Mouse (Mus musculus) ovary, adult 18-20 months (tissue): ENCODE results near the gene Helz.

ENCODE experiments used
- DNase-seq: peaks from one replicate; pipeline ENCODE4 v3.0.0; 2022; ENCODE audit warnings: low spot score, mixed read lengths

Helz gene

DNA sequence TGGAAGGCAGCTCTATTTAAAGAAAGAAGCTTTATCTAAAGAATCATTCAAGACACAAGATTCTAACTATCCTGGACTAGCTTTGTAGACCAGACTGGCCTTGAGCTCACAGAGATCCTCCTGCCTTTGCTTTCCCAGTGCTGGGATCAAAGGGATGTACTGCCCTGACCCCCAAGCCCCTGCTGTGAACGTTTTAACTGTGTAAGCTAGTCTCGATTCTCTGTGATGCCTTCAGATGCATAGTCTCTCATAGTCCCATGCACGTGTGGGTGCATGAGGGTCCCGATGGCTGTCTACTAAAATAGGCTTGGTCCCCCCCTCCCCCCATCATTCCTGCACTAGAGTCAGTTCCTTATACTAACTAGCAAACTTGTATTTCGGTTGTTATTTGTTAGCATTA lies 70.2 kb downstream of the Helz start:
- DNase-seq: no peak

DNA sequence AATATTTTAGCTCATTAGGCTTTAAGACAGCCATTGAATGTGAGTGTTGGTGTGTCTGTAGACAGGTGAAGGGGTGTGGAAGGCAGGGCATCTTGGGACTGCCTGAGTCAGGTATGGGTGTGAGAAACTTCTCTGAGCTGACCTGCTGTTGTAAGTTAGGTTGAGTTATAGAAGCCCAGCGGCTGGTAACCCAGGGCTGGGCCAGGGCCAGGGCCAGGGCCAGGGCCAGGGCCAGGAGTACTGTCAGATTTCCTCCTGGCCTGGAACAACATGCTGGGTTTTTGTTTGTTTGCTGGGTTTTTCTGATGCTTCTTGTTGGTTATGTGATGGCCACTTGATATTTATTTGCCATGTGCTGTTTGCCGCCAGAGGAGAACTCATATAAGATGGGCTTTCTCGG lies 76.9 kb downstream of the Helz start:
- DNase-seq: no peak

DNA sequence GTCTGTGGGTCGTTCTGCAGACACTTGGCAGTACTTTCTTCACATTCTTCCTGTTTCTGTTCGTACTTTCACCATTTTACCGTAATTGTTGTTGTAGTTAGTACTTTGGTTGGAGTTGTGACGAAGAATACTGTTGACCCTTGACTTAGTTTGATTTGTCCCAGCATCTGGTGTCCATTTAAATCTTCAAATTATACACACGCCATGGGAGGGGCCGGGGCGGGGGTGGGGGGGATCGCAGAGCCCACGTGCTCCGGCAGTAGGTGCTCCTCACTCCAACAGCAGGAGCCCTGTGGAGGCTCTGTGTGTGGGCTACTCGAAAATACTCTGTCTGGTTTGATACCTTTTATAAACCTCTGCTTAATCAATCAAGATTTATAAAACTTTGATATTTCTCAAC lies 78.0 kb downstream of the Helz start:
- DNase-seq: no peak

DNA sequence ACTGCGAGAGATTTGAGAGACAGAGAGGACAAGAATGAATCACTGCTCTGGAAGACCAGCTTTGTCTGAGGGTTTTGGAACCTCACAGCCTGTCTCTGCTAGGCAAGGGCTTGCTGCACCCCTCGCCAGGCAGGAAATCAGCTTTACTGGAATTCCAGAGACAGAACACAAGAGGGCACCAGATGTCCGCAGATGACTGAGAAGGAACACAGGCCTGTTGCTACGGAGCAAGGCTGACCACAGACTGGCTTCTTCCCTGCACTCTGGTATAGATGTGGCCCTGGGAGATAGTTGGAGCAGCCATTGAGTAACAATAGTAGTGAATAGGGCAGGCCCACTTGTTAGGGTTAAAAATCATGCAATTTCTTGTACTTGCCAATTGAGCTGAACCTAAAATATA lies 81.8 kb downstream of the Helz start:
- DNase-seq: peak; percentile 62

- DNase-seq: no peak
These were observed 82.2 kb downstream of the Helz start for GRCm38 (mm10) chr11:107629951-107630350.

- no peak for DNase-seq
These were observed 83.4 kb downstream of the Helz start for GRCm38 (mm10) chr11:107631124-107631523.

GRCm38 (mm10) chr11:107633563-107634146 lies 85.9 kb downstream of the Helz start:
- DNase-seq: no peak

- no peak for DNase-seq
These were observed 90.4 kb downstream of the Helz start for GRCm38 (mm10) chr11:107638137-107638536.

GRCm38 (mm10) chr11:107639657-107640056 lies 91.9 kb downstream of the Helz start:
- DNase-seq: no peak

DNA sequence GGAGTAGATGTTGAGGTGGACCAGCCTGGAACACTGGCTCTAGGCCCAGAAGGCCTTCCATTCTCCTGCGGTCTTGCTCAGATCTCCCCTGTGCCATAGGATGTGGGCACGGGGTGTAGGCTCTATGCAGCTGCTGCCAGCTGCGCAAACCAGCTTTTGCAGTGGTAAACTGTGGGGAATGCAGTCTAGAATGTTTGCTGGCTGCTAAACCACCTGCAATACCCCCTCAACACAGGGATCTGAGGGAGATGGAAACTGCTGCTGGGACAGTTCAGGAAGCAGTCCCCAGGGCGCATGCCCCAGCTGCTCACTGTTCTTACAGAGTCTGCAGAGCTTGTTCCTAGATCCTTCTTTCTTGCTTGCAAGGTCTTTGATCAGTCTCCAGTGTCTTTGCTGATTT lies 96.7 kb downstream of the Helz start:
- no peak for DNase-seq

- DNase-seq: no peak
These were observed 99.6 kb downstream of the Helz start for GRCm38 (mm10) chr11:107647330-107647729.

- DNase-seq: no peak
These were observed 100.9 kb downstream of the Helz start for GRCm38 (mm10) chr11:107648668-107649067.

DNA sequence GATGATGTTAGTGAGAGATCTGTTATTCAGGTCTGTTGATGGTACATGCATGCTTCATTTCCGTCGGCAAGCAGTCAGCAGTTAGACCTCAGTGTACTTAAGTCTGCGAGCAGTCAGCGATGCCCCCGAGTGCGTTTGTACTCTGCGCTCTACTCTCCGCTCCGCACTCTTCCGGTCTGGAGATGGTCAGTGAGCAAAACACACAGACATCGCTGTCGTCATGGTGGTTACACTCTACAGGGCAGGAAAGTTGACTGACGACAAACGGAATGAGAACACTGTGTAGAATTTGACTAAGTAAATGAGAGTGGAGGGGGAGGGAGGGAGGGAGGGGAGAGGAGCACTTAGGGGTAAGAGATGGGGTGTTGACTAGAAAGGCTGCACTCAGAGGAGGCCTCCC lies 101.7 kb downstream of the Helz start:
- DNase-seq: no peak

DNA sequence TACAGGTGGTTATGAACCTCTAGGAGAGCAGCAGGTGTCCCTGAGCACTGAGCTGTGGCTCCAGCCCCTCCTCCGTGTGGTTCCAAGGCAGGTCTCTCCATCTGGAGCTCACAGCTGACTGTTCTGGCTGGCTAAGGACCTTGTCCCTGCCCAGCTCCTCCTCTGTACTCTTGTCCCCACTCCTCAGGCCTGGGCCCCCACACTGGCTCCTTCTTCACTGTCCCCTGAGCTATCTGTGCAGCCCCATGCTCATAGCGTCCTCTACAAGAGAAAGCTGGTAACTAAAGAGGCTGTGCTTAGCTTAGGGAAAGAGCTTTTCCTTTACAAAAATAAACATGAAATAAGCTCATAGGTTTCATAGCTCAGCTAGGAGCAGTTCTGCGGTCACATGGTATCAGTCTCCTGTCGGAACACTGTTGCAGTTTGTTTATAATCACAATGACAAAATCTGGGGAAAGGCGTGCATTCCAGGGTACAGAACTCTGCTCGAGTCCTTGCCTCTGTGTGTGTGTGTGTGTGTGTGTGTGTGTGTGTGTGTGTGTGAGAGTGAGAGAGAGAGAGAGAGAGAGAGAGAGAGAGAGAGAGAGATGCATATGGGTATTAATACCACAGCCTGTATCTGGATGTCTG lies 102.8 kb downstream of the Helz start:
- no peak for DNase-seq

DNA sequence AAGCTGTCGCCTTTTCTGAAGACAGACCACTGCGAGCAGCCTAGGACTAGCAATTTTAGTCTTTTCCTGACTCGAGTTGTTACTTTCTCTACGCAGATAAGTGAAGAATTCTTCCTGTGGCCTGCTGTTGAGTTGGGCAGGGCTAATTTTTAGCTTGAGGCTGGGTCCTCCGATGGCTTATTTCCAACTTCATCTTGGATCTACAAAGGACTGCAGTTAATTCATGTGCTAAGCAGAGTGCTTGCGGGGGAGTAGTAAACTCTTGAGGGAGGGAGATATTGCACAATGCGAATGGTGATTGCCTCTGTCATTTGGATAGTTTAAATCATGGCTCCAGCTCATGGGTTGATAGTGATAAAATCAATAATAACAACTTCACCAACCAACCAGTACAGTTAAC lies 103.7 kb downstream of the Helz start:
- DNase-seq: no peak

DNA sequence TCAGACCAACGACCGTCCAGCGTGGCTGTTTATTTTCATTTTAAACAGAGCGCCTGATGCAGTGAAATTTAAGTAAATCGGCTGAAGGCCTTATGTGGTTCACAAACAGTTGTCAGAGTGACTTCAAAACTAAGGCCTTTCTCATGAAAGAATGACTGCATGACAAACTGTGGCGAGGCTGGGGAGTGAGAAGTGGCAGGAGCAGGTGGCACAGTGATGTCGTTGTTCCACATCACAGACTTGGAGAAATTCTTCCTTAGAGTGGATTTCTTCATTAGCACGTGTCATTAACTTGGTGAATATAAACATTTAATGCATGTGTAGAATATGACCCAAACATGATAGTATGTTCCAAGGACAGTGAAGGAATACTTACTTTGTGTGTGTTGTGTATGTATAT lies 104.4 kb downstream of the Helz start:
- DNase-seq: no peak

DNA sequence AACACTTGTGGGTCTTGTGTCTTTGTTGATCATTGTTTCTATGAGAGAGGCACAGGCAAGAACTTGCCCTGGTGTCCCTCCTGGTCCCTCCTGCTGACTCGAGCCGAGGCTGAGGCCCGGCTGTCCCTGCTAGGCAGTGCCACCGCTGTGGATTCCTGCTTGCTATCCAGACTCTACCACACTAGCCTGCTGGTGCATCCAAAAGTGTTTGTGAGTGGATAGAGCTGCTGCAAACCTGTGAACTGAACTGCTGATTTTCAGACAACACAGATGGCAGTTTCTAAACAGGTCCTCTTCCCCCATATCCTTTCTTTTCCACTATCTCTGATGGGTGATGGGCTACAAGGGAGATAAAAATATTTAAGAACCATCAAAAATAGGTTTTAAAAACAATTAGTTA lies 107.8 kb downstream of the Helz start:
- DNase-seq: no peak

GRCm38 (mm10) chr11:107657117-107657516 lies 109.4 kb downstream of the Helz start:
- no peak for DNase-seq

- no peak for DNase-seq
These were observed 112.7 kb downstream of the Helz start for GRCm38 (mm10) chr11:107660452-107660851.

DNA sequence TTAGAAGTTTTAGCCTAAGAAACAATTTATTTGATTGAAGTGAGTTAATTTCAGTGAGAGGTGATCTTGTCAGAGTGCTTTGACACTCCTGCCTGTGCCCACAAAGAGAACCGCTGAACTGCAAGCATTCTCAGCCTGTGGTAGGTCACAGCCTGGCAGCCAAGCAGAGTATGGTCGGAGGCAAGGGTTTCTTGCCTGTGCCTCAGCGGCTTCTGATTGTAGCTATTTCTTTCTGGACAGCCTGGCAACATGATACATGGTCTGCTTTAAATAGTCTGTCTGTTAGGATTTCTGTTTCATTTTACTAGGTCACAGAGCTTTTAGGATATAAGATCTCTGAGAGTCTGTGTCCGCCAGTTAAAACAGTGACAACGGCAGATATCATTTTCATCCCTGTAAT lies 114.9 kb downstream of the Helz start:
- DNase-seq: no peak

DNA sequence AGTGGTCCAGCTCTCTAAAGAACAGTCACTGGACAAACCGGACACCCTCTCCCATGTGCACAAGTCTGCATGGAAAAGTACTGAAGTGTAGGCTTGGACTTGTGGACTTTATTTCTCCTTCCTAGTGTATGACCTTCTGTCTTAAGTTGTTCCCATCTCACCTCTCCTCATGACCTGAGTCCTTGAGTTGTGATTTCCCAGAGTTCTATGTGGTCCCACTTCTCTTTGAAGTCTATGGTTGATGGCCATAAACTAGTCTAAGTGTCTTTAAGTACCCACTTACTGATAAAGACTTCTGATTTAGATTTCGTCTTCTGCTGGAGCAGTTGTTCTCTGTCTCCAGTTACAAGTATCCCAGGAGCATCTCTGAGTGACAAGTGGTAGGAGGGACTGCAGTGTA lies 119.8 kb downstream of the Helz start:
- no peak for DNase-seq

GRCm38 (mm10) chr11:107668223-107668622 lies 120.5 kb downstream of the Helz start:
- no peak for DNase-seq

DNA sequence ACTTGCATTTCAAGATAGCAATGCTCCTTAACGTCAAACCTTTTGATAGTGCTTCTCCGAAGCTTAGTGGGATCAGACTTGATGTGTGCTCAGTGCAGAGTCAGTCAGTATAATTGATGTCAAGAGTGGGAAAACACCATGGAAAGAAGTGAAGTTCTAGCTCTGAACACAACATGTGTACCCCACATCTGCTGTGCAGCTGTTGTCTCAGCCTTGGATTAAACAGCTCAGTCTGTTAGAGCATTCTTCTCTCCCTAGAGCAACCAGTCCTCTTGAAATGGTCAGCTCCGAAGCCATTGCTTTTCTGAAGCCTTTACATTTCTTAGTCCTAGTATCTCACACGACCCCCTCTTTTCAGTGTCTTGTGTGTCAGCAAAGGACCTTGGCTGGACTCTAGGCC lies 121.2 kb downstream of the Helz start:
- DNase-seq: no peak

DNA sequence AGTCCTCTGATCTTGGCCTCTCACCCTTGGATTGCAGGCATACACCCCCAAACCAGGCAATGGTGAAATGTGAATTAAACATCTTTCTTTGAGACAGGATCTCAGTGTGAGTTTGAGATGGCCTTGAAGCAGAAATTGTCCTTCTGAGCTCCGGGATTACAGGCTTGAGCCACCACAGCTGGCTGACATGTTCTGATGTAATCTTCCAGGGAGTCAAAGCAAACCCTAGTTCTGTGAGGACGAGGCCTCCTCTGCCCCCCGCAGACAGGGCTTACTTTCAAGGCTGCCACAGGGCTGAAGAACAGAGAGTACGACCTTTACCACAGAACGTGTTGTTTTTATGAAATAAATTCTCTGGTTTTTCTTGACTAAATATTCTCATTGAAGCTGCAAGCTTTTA lies 126.3 kb downstream of the Helz start:
- DNase-seq: peak; percentile 44
